ENCODE assay signal across 12 mouse cellular contexts in the genomic region with DNA sequence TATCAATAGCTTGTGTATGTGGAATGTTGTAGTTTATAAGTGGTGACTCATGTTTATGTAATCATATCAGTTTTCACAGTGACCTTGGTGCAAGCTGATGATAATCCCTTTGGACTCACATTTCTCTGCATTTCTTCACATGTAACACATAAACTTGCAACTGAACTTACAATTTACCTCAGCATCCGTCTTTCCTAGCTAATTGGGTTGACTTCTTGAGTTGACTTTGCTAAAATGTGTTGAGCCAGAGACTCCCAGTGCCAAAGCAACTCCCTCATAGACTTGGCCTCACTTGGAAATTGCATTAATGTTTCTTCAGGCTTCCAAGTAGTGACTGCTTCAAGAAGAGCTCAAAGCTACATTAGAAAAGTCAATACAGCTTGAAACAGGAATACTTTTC.
"Had no signal": no experiment of that assay in that cellular context is flagged by ENCODE, and none has a peak within 500 bp of the region (broad histone marks: within the 10 kb centered on the region; RNA-seq: fewer than 3 reads in every experiment).

No protein-coding gene starts in this region.

- H3K36me3 ChIP-seq: limb, embryonic 12.5 days; liver, embryonic 13.5 days; midbrain, embryonic 13.5 days; neural tube, embryonic 12.5 days had no signal

- H3K4me3 ChIP-seq: layer of hippocampus, adult 2 months; limb, embryonic 12.5 days; liver, embryonic 13.5 days; midbrain, embryonic 13.5 days; neural tube, embryonic 12.5 days had no signal

- H3K27me3 ChIP-seq: limb, embryonic 12.5 days; liver, embryonic 13.5 days; midbrain, embryonic 13.5 days; neural tube, embryonic 12.5 days had no signal

- H3K4me1 ChIP-seq: limb, embryonic 12.5 days; liver, embryonic 13.5 days; midbrain, embryonic 13.5 days; neural tube, embryonic 12.5 days had no signal

- DNase-seq: kidney, adult 8-10 months; kidney, postnatal 25 days; liver; liver, embryonic 13.5 days; liver, postnatal 0 days; lung, postnatal 36 days; right cerebral cortex, postnatal 4 days; thymus, postnatal 36 days had no signal

- H3K27ac ChIP-seq: layer of hippocampus, adult 2 months; limb, embryonic 12.5 days; liver, embryonic 13.5 days; midbrain, embryonic 13.5 days; neural tube, embryonic 12.5 days had no signal
